Mouse (Mus musculus): ENCODE data around the gene Sorcs1.

GRCm38 (mm10) chr19:50683277-50683676 is 4.8 kb upstream of the Sorcs1 start:
- TF ChIP-seq CTCF (IDR thresholded peaks at IDR 0.05; ENCODE audit: control insufficient read depth, insufficient read depth, insufficient read length) (no peak), USF1 (IDR thresholded peaks at IDR 0.05; ENCODE audit: low read depth) (no peak), MAX (IDR thresholded peaks at IDR 0.05) (no peak), FOSL1 (IDR thresholded peaks at IDR 0.05; ENCODE audit: insufficient read depth, low read length, poor library complexity, severe bottlenecking) (no peak), MYOG (IDR thresholded peaks at IDR 0.05; ENCODE audit: control insufficient read depth, extremely low read depth, insufficient read length) (no peak), CEBPB (IDR thresholded peaks at IDR 0.05; ENCODE audit: low read depth) (no peak), MYOD1 (IDR thresholded peaks at IDR 0.05; ENCODE audit: control insufficient read depth, insufficient read length, low read depth) (no peak)

Measured in C2C12 (cell line).